Mouse (Mus musculus) B cell, adult 2 months (primary cell): Measurements from ENCODE around the gene Gtf3c1.

Experiments used
- DNase-seq, 2 experiments: peaks; one replicate each; pipeline ENCODE4 v3.0.0; 2022

The Gtf3c1 gene

DNA sequence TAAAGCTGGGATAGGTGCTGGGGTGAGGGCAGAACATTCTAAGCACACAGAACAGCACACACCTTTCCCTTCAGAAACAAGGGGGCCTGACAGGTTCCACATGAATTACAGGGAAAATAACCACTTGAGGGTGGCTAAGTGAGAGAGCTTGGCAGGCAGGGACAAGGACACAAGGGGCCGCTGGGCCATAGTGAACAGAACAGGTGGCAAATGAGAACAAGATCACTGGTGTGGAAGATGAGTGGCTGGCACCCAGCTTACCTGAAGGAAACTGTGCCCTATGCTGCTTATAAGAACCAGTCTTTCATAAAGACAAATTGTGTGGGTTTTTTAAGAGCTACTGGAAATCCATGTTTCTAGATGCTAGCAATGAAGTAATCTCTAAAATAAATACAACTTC, 4.8 kb downstream of the Gtf3c1 start:
- DNase-seq = no peak

DNA sequence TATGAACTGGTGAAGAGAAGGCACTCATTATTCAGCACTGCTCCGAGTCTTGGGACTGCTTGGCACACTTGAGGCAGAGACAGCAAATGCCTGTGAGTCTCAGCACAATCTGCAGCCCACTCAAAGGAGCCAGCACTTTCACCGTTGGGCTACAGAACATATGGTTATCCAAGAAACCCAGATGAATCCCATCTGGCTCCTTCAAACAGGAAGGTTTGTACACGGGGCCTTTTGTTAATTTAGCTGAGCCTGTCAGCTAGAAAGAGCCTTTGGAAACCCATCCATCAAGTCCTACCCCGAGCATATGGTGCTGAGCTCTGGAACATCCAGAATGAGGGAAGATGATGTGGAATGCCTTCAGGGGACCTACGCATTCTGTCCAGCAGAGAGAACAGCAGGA, 13.5 kb downstream of the Gtf3c1 start:
- DNase-seq = no peak

DNA sequence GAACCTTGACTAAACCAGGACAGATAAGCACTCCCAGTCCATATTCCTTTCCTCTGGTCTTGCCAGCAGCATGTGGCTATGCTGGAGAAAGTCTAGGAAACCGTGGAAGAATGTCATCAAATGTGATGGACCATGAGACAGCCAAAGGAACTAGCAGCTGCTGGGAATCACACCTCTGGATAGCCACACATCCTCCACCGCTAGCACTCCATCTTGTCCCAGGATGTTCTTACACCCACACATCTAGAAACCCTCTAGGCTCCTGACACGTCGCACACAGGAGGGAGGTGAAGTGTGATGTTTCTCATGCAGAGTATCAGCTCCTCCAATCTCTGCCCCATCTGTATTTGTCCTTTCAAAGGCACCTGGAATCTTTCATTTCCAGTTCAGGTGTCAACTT, 17.1 kb downstream of the Gtf3c1 start:
- no peak for DNase-seq

DNA sequence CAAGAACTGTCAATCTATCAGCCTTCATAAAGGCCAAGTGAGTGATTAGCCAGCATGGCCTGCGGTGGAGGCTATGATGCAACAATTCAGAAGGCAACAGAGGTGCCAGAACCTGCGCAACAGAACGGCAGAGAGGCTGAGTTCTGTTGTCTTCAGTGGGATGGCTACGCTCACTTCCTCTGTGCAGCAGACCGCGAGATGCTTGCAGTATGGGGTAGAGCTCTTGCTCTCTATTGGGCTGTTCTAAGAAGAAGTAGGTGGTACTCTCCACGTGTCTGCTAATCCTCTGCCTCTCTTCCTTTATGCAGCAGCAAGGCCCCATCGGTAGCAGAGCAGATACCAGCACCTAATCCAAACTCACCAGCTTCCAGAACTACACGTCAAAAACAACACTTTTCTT, 27.6 kb downstream of the Gtf3c1 start:
- DNase-seq = peak; percentile 4 to 8

DNA sequence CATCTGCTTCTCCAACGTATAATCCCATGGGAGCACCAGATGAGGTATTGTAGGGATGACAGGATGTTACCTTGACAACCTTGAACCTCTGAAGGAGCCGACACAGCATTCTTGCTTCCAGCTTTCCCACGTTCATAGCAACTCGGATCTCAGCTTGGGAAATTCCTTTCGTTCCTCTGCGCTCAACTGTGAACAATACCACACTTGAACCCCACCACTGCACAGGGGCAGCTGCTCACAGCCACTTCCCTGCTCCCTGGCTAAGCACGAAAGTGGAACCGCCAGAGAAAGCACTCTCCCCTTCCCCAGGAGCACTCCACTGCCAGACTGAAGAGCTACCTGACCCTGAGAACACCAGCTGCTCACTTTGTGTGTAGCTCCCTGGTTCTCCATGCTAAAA, 28.8 kb downstream of the Gtf3c1 start:
- no peak for DNase-seq

DNA sequence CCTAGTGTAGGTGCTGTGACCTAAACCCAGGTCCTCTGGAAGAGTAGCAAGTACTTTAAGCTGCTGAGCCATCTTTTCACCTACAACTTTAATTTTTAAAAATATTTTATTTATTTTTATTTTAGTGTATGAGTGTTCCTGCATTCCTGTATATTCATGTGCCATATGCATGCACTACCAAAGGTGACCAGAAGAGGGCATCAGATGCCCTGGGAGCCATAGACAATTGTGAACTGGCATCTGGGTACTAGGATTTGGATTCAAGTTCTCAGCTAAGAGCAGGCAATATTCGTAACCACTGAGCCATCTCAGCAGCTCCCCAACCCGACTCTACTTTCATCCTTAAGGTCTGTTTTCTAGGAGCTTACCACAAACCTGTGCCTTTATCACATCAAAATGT, 32.7 kb downstream of the Gtf3c1 start:
- peak; percentile 70 to 72 for DNase-seq

DNA sequence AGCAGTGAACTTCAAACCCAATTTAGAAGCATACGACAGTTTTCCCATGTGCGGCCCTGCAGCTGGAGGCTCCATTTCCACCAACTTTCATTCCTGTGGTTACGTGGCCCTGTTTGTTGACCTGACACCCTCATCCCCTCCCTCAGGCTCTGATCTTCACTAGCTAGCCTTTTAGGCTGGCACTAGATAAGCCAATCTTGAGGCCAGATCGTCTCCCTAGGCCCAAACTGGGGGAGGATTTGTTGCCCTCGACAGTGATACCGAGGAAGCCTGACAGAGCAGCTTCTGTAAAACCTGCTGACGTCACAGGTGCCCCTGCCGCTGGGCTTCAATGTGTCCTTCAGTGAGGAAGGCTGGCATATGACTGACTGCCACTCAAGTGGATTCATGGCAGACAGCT, 36.2 kb downstream of the Gtf3c1 start:
- no peak for DNase-seq

DNA sequence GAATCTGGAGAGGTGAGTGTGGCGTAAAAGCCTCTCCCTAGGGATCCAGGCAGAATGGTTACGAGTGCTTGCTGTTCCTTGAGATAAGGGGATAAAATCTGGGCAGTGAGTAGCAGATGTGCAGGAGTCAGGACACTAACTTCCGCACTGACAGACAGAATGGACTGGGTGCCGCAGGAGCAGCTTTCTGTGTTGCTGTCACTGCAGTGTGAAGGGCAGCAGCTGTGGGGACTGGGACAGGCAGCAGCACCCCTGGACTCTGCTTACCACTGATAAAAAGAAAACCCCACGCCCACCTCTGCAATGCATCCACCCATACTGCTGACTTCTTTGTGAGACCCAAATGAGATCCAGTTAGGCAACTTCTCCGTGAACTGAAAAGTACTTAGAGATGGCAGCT, 36.7 kb downstream of the Gtf3c1 start:
- no peak for DNase-seq

DNA sequence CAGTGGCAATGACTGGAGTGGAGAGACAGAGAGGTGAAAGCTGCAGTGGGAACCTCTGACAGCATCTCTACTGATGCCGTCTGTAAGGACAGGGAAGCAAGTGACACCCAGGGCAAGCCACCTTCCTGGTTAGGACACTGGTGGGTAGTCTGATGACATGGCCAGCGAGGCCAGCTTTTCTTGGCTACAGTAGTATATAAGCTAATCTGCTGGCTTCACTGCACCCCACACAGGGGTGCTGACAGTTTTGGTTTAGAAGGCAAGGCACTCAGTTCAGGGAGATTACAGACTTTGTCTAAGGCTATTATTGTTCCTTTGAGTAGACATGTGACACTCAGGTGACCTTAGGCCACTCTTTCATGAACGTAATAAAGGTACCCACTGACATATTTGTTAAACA, 43.9 kb downstream of the Gtf3c1 start:
- DNase-seq = no peak

DNA sequence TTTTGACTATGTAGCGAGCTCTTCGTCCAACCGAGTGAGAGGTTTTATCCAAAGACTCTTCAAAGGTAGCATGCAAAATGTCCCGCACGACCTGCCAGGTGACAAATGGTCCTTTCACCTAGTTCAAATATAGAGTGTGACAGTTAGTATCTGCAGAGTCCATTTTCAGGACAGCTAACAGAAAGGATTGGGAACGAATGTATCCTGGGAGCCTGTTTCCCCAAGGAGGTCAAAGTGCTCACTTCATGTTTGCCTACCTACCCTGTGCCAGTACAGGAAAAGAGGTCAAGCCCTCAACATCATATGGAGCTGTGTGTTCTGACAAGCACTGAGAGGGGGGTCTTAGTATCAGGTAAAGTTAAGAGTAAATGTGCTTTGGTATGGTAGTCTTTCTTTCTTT, 50.1 kb downstream of the Gtf3c1 start:
- DNase-seq = no peak

DNA sequence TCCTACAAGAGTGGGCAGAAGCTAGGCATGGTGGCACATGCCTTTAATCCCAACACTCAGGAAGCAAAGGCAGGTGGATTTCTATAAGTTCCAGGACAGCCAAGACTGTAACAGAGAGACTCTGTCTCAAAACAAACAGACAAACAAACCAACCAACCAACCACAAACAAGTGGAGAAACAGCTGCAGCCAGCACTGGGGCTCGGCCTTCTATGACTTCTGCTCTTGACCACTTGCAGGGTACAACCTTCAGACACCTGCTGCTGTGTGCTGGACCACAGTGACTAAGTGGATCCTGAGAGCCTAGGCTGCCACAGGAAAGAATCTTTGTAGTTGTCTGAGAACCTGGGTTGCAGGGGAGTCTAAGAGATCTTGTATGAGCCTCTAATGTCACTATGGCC, 58.6 kb downstream of the Gtf3c1 start:
- no peak for DNase-seq

DNA sequence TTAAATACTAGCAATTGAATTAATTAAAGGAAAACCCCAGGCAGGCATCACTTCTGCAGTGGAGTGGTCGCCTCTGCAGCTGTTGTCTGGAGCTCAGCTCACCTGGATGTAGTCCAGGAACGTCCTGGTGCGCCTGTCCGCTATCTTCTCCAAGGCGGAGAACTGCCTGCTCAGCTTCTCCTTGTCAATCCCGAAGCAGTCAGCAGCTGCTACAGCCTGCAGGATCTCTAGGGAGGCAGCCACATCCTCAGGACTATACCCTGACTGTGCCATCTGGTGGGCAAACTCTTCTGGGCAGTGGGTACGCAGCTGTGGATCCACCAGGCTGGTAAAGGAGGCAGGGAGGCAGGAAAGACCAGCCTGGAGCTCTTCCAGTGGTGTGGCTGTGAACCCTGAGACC, 62.2 kb downstream of the Gtf3c1 start:
- no peak for DNase-seq

DNA sequence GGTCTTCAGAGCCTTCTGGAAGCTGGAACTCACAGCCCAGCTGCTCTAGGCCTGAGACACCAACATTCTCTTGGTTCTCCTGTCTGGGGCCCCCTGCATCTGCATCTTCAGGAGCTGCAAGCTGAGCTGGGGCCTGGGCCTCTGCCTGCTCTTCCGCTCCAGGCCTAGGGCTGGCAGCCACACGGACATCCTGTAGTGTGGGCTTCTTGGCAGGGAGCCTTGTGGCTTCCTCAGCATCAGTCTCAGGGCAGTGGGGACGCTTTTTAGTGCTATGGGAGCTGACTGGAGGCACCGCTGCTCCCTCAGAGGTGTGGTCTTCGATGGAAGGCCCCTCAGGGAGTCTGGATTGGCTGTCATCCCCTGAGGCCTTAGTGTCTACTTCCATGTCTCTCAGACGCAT, 63.7 kb downstream of the Gtf3c1 start:
- DNase-seq = no peak

DNA sequence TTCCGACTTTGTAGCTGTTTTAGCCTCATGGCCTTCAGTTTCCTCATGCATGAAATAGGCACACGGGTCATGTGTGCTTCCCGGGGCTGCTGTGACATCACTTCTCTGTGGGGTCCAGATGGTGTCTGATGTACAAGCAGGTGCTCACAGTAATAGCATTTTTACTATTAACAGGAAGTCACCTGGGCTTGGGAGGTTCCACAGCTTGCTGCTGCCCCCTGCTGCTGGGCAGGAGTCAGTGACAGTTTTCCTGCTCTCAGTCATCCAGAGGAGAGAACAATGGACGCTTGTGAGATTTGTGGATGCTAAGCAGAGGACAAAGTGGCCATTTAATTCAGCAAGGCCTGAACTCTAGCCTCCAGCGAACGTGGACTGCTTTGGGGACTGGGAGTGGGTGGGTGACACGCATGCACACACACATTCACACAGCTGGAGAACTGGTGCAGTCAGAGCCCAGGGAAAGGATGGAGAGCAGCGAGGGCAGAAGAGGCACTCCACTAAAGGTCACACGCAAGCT, 68.7 kb downstream of the Gtf3c1 start:
- DNase-seq = peak; percentile 91 to 93

DNA sequence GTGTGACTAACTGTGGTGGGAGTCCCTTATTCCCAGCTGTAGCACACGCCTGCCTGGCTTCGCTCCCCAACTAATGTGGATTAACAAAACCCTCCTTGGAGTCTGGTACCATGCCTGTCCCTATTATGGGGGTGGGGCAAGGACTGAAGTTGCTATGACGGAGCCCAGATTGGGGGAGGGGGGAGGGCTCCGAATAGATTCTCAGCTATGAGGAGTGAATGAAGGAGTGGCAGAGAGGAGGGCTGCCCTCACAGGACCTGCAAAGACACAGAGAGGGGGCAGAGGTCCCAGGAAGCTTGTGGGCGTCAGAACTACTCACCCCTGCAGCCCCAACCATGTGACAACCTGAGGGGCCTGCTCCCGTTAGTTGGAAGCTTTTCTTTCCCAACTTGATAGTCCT, 69.2 kb downstream of the Gtf3c1 start:
- no peak for DNase-seq

DNA sequence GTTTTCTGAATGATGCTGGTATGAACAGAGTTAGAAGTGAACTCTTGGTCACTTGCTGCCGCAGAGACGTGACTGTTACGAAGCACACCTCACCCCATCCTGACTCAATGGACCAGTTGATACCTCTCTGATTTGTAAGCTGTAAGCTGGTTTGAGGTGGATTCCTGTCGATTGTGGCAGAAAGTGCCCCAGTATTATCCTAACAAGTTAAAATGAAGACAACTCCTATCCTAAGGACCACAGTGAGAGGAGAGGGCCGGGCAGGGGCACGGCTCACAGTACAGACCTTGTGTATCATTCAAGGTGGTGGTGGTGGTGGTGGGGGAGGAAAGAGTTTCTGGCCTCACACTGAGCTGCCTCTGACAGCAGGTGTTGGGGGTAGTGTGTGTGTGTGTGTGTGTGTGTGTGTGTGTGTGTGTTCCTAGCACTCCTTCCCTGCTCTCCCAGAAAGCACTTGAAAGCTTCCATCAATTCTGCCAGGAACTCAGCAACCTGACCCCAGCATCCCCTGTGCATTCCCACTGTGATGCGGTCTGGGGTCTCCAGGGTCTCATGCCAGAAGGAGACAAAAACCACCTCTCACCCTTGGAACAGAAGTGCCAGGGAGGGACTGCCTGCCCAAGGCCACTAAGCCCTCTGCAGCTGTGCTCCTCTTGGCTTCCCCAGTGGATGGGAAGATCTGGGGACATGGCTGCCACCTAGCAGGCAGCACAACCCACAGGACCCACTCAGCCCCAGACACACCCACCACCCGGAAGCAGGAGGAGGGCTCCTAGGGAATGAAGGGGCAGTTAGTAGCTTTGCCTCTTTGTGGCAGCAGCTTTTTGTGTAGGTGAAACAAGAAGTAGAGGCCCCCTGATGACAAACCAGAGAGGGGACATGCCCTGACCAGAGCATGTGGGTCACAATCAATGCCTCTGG, 70.1 kb downstream of the Gtf3c1 start:
- DNase-seq = peak; percentile 33 to 35

DNA sequence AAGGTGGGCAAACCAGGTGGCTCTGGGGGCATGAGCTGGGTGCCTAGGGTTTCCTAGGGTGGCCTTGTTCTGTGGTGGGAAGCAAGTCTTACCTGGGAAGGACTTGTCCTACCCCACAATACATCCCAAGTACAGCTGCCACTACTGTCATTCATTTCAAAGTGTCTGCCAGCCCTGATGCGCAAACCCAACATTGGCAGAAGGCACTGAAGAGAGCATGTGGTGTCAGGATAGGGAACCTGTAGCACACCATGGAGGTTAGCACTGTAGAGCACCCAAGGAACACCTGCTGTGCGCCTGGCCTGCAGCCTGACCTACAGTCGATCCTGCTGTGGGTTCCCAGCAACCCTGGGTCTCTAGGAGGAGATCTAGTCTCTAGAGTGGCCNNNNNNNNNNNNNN, 76.6 kb downstream of the Gtf3c1 start:
- no peak for DNase-seq

DNA sequence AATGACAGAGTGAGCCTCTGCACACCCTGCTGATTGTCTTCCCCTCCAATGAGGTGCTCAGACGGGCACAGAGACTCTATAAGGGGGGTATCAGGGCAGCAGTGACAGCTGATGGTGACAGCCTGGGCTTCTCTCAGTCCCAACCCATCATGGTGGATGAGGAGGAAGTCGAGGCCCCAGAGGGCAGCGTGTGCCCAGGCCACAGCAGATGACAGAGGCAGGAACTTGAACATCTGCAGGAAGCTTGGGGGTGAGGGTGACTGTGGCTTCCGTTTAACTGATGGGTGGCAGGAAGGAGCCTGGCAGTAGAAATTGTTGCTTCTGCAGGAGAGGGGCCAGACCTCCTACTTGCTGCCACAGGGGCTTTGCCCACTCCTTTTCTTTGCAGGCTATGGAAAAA, 77.3 kb downstream of the Gtf3c1 start:
- DNase-seq = peak; percentile 79 to 84

DNA sequence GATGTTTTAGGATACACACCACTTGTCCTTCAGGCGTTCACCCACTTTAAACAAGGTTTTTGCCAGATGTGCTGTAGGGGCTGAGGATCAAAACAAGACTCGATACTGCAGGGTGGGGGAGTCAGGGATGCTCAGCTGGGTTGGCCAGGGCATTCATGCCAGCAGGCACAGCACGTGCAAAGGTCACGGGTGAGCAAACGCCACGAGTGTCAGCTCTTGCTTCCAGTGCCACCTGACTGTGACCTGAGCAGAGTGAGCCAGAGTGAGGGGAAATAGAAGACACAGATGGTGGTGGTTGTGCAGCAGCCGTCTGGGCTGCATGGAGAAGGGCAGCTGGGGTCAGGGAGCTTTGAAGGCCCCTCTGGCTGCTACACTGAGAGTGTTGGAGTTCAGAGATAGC, 81.8 kb downstream of the Gtf3c1 start:
- DNase-seq = peak; percentile 63 to 74

DNA sequence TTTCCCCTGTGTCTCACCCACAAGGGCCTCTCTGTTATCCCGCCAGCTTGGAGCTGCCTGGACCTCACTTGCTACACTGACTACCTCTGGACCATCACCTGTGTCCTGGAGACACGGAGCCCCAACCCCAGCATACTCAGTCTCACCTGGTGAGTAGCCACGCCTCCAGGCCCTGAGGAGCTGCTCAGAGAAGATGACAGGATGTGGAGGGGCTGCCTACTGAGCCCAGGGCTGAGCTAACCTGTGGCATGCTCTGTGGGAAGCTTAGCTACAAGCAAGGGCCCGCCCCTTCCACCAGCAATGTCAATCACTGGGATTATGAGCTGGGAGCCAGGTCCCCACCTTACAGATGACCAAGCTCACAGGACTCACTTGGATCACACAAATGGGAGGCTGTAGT, 82.4 kb downstream of the Gtf3c1 start:
- DNase-seq = peak; percentile 41 to 48

DNA sequence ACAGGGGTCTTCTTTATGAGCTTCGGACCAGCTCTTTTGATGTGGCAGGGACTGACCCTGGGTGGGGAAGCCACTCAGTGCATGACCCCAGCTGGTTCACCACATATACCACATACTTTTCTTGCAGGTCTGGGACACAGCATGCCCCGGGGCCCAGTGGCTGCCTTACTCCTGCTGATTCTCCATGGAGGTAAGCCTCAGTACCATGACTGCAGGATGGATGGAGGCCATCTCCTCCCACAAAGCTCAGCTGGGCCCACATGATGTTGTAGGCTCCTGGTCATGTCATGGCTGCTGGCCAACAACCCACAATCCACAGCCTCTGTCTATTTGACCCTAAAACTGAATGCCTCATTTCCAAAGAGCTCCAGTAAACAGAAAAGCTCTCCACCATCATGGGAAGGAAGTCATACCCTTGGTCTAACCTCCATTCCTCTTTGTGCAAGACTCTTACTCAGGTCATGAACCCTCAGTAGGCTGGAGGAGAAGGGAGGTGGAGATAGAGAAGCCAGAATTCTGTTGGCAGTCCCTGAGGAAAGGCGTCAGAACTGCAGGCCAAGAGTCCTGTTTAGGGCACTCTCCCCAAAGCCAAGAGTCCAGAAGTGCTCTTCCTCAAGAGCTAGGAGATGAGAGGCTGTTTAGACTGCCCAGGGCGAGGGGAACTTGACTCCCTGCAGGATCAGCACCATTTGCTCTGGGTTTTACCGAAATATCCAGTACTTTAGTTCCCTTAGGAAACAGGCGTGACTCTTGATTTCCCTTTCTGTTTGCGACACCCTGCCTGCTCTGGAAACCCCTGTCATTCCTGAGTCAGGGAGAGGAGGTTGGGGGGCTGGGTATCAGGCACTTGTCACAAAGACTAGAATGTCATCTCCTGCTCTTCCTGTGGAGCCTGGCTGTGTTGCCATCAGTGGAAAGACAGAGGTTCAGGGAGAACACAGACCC, 84.6 kb downstream of the Gtf3c1 start:
- DNase-seq = no peak

DNA sequence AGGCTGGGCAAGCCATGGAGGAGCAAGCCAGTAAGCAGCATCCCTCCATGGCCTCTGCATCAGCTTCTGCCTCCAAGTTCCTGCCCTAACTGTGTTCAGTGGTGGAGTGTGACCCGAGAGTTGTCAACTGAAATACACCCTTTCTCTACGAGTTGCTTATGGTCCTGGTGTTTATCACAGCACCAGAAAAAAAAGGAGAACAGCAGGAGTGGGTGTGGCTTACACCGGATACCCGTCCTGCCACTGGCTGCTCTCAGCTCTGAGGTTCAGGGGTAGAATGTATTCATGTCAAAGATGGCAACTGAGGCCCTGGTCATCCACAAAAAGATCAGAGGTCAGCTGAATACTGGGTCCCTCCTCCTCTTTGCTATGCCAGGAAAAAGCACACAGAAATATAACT, 87.5 kb downstream of the Gtf3c1 start:
- DNase-seq = no peak

DNA sequence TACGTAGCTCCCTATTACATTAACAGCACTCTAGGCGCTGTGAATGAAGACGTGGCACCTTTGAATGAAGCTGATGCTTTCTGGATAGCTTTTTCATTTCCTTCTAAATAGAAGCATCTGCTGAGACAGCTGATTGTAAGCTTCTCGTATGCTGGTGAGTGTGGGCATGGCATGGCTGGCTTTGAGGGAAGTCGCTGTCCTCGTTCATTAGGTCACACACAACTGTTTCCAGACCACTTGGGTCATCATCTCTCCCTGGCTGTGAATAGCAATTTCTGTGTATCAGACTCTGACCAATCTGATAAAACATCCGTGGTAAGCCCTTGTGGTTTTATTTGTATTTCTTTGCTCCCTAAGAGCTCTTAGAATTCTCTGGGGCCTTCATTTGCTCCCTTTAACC, 89.6 kb downstream of the Gtf3c1 start:
- no peak for DNase-seq

DNA sequence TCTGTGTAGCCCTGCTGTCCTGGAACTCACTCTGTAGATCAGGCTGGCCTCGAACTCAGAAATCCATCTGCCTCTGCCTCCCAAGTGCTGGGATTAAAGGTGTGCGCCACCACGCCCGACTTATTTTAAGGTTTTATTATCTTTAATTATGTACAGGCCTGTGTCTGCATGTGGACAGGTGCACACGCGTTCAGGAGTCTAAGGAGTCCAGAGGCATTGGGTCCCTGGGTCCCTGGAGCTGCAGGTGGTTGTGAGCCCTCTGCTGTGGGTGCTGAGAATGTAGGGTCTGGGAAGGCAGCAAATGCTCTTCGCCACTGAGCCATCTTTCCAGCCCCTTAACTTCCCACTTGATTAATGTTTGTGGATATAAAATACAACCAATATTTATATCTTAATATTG, 92.1 kb downstream of the Gtf3c1 start:
- DNase-seq = no peak
